8 mouse cellular contexts compared by ENCODE assay signal in the genomic region with DNA sequence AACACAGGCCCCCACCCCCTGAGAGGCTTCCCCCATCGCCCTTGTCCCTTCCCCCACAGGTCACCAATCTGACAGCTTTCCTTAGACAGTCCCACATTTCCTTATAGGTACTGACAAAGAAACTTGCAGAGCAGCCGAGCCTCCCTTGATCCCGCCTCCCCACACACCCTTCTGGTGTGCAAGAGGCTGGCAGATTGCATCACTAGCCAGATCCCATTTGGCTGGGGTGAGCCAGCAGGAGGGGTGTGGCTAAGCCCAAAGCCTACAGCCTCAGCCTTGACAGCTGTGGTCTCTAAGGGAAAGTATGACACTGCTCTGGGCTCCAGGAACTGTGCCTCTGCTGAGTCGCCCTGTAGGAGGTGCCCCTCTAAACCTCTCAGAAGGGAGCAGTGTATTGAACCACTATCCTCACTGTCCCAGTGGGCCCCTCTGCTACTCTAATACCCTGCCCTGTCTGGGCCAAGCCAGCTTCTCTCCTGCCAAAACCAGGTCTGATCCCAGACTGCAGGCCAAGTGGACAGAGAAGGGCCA. TPM values are rescaled to one million over a fixed set of nuclear protein-coding genes. Genes with fewer than 3 reads are reported as not detected.
DNase-seq lines count a peak whose midpoint lies in the region; ATAC-seq lines count a peak whose summit lies in the region.

No protein-coding gene starts in this region.

- H3K36me3 ChIP-seq in hindbrain, embryonic 13.5 days = peaks cover 4% of the 10 kb centered on the region; the same call in 1 of the 2 replicates

- peak overlapping the region; percentile 21 for H3K4me2 ChIP-seq in hindbrain, embryonic 13.5 days

- peaks cover 56% of the 10 kb centered on the region for H3K4me1 ChIP-seq in hindbrain, embryonic 13.5 days (replicated peaks)

- H3K27me3 ChIP-seq in hindbrain, embryonic 13.5 days = no peaks in the 10 kb centered on the region

- WGBS in hindbrain, embryonic 13.5 days = 7% methylated on average over 4 of the region's 4 CpGs

- no peaks in the 10 kb centered on the region for H3K9me3 ChIP-seq in hindbrain, embryonic 13.5 days

- peak; percentile 83 for DNase-seq in R1 (ENCODE audit: low read depth, low spot score)
- peak; percentile 56 to 57 for DNase-seq in cerebellum, postnatal 14 days
- DNase-seq in frontal cortex, postnatal 25 days (ENCODE audit: low spot score in 2 of 2) = peak; percentile 32 to 57
- peak; percentile 40 to 52 for DNase-seq in layer of hippocampus, postnatal 25 days (ENCODE audit: extremely low spot score in 1 of 2, low spot score in 1 of 2)
- peak; percentile 81 for DNase-seq in lung, postnatal 14 days
- DNase-seq in right cerebral cortex, adult 18-20 months = peak; percentile 87
- DNase-seq in urinary bladder, postnatal 36 days (ENCODE audit: low spot score in 2 of 2) = peak; percentile 73 to 87

- peak overlapping the region; percentile 82 for H3K27ac ChIP-seq in hindbrain, embryonic 13.5 days

- peak; percentile 69 for ATAC-seq in hindbrain, embryonic 13.5 days (ENCODE audit: low FRiP score)

- H3K9ac ChIP-seq in hindbrain, embryonic 13.5 days = peak overlapping the region; percentile 56

- no peak overlapping the region for H3K4me3 ChIP-seq in hindbrain, embryonic 13.5 days

RNA-seq across cellular contexts. Expression of a gene that starts 9.0 kb away (rescaled TPM):
- 37.9 and 39.7 TPM in 2 replicates for polyA plus RNA-seq in hindbrain, embryonic 13.5 days (2015; fragmentation: Nextera tagmentation; extraction: Ambion mirVana)
- 10 to 100 TPM; 66.6 to 75.5 TPM for total RNA-seq in layer of hippocampus, postnatal 25 days (2021)

RNA-seq across cellular contexts. Expression of a gene that starts 46.2 kb away (rescaled TPM):
- polyA plus RNA-seq in hindbrain, embryonic 13.5 days (2015; fragmentation: Nextera tagmentation; extraction: Ambion mirVana) = 0.19 and 0.43 TPM in 2 replicates
- not detected for total RNA-seq in layer of hippocampus, postnatal 25 days (2021)

RNA-seq across cellular contexts. Expression of a gene that starts 51.1 kb away (rescaled TPM):
- polyA plus RNA-seq in hindbrain, embryonic 13.5 days (2015; fragmentation: Nextera tagmentation; extraction: Ambion mirVana) = 50.3 and 59.0 TPM in 2 replicates
- 10 to 100 TPM; 39.4 to 41.7 TPM for total RNA-seq in layer of hippocampus, postnatal 25 days (2021)
